Mouse (Mus musculus) stomach, postnatal 0 days (tissue): ENCODE measurements around the gene Bap1.

Experiments
- CTCF ChIP-seq: IDR thresholded peaks from 2 replicates; pipeline ENCODE4 v1.5.1; 2016; ENCODE audit warnings: antibody characterized with exemption, low read depth, mild to moderate bottlenecking, moderate library complexity
- EP300 ChIP-seq: optimal IDR thresholded peaks from 2 replicates; pipeline ENCODE3; 2016; ENCODE audit warnings: antibody characterized with exemption

- TF ChIP-seq CTCF (no peak), EP300 (no peak)
Measured at GRCm38 (mm10) chr14:31214684-31215083, 36.6 kb upstream of the Bap1 start.
